Mouse (Mus musculus) heart, adult 18-20 months (tissue): ENCODE data around the gene Igsf21. TPM values are rescaled to one million over a fixed set of nuclear protein-coding genes. Genes with fewer than 3 reads are reported as not detected.
A peak's percentile ranks its signal among the peaks of the same experiment; 100 is the strongest.

Experiments
- DNase-seq, 2 experiments: peaks; one replicate each; pipeline ENCODE4 v3.0.0; 2021 to 2022; ENCODE audit warnings: mixed read lengths in 1 of 2
- total RNA-seq, 2 experiments: library from RNA; stranded (reverse); gene quantifications; 2 replicates each; pipeline ENCODE4 v1.2.3; 2021

Gene Igsf21
- total RNA-seq, 2 experiments from 2014 or later = 0.17 to 0.33 TPM

GRCm38 (mm10) chr4:140100141-140100540, 146.4 kb downstream of the Igsf21 start:
- DNase-seq = no peak

- no peak for DNase-seq
These were observed 150.3 kb downstream of the Igsf21 start for GRCm38 (mm10) chr4:140096283-140096682.

DNA sequence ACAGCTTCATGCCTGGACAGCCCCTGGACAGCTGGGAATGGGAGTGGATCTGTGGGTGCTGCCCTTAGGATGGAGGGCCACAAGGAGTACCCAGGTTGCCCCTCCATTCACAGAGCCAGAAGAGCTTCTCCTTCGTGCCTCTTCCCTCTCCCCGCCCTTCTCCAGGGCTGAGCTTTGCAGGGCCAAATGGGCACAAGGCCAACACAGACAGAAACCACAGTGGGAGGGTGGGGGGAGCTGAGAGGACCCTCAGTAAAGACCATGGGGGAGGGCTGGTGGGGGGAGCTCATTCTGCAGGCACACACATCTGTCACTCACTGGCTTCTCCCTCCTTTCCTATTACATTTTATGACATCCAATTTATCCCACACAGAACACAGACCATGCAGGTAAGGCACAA, 151.7 kb downstream of the Igsf21 start:
- DNase-seq = no peak

GRCm38 (mm10) chr4:140092367-140092766, 154.2 kb downstream of the Igsf21 start:
- no peak for DNase-seq

DNA sequence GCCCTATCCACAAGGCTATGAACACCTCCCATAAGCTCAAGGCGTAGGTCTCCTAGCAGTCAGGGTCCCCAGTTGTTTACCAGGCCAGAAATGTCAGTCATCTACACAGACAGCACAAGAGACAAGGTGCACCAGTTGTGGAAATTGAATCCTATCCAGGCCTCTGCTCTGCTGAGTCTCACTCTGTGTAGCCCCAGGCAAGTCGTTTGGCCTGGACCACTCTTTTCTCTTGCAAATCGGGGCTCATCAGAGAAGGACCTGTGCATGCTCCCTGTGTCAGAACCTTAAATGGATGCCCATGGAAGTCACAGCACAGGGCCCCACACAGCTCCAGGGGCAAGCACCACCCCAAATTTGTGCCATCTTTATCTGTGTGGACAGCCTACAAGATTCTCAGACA, 154.9 kb downstream of the Igsf21 start:
- DNase-seq = no peak

DNA sequence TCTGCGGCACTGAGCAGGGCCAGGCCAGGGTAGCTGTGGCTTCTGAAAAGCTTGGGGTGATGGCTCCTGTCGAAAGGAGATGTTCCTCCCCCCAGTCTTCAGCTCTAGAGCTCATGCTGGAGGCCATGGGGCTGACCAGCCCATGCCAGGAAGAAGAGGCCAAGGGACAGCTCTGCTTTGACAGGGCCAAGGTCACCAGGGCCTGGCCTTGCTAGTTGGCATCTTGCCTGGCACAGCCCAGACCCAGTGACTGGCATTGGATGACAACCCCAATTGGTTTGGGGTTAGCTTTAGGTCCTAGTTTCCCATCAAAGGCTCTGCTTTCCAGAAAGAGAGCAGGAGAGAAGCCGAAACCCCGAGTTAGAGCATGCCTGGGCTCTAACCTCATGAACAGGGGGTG, 156.9 kb downstream of the Igsf21 start:
- DNase-seq = no peak

- no peak for DNase-seq
These were observed 157.7 kb downstream of the Igsf21 start for GRCm38 (mm10) chr4:140088711-140089440.

DNA sequence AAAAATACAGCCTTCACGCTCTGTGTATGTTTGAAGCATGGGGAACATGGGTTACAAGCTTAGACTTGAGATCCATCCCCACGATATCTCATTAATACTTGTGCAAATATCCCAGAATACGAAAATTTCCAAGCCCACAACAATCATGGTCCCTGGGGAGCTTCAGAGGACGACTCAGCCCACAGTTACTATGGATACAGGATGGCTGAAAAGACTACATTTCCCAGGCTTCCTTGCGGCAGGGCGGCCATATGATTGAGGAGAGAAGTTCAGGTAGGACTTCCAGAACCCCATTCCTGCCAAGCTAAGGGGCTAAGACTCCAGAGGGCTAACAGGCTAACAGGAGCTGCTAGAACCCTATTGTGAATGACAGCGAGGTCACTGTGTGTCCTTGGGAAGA, 160.4 kb downstream of the Igsf21 start:
- no peak for DNase-seq

GRCm38 (mm10) chr4:140084521-140085011, 162.0 kb downstream of the Igsf21 start:
- DNase-seq = peak; percentile 57 to 67

GRCm38 (mm10) chr4:140084064-140084463, 162.5 kb downstream of the Igsf21 start:
- DNase-seq = no peak

- no peak for DNase-seq
These were observed 168.2 kb downstream of the Igsf21 start for GRCm38 (mm10) chr4:140078416-140078815.

DNA sequence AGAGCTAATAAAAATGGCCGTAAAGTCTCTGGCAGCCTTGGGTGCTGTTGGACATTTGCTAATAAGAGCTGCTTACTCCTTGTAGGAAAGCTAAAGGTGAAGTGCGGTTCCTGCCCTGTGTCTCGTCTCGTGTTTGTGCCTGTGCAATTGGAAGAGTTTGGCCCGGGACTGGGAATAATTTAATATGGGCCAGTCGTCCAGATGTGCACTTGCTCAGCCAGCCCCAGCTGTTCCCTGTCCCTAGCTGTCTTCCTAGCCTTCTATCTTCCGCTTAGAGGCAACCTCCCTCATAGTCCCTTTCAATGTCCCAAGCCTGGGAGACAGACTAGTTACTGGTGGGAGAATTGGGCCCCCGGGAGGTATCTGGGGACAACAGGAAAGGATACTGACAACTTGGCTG, 169.0 kb downstream of the Igsf21 start:
- peak; percentile 35 to 41 for DNase-seq

GRCm38 (mm10) chr4:140076852-140077563, 169.6 kb downstream of the Igsf21 start:
- no peak for DNase-seq

DNA sequence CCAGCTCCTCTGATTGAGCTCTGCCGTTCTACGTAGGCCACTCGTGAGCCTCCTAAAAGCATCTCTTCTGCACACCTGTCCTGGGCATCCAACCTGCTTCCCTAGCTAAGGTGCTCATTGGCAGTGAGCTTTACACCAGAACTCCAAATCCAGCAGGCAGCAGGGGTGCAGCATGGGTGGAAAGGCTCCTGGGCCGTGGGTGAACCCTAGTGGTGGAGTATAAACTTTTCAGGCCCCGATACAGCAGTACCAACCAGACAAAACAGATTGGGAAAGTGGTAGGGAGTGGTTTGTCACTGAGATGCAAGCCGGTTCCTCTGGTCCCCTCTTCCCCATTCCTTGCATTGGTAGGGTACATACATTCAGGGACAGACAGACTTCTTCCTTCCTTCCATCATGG, 170.2 kb downstream of the Igsf21 start:
- DNase-seq = no peak

DNA sequence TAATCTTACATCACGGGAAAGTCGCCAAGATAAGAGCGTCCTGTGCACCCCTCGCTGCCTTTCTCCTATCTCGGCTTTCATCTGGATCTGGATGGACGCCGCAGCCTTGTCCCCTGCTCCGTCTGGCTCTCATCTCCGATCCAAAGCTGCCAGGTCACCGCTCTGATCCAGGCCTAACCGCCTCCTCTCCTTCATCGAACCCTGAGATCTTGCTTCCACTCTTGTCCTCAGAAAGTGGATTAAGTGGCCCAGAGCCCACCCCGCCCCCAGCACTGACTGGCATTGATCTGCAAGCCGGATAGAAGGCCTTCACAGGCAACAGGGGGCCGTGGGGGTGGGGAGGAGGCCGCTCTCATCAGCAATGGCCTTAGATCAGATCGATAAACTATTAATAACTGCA, 175.5 kb downstream of the Igsf21 start:
- DNase-seq = no peak

GRCm38 (mm10) chr4:140070331-140070652, 176.3 kb downstream of the Igsf21 start:
- DNase-seq = no peak

DNA sequence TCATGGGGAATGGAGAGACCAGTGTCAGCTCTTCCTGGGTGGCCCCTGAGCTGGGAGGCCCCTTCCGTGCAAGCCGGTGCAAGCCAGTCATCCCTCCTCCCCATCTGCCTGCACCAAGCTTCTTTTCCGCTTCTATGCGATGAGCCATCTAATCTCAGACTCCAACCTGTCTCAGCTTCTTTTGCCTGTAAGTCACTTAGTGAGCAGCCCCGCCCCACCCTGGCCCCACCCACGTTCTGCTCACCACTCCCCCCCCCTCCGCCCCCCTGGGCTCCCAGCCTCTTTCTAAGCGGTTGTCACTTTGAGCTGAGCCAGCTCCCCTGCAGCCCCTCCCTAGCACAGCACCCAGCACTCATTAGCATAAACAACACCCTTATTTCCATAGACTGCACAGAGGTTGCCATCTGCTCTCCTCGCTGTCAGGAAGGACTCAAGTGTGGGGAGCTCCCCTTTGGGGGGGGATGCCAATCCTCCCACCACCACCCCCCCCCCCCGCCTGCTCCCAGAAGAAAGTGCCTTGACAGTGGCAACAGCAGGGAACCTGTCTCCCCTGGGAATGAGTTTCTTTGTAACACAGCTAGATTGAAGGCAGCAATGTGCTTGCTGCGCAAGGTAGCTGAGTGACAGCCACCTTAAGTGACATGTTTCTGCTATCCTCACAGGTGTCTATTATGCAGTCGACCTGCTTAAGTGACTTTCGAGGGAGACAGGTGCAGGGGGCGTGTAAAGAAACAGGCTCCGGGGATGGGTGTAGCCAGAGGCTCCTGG, 176.8 kb downstream of the Igsf21 start:
- no peak for DNase-seq

GRCm38 (mm10) chr4:140068468-140068867, 178.1 kb downstream of the Igsf21 start:
- DNase-seq = no peak

- no peak for DNase-seq
These were observed 180.6 kb downstream of the Igsf21 start for GRCm38 (mm10) chr4:140066011-140066410.

GRCm38 (mm10) chr4:140063153-140063671, 183.4 kb downstream of the Igsf21 start:
- no peak for DNase-seq

GRCm38 (mm10) chr4:140060251-140060650, 186.3 kb downstream of the Igsf21 start:
- DNase-seq = no peak

DNA sequence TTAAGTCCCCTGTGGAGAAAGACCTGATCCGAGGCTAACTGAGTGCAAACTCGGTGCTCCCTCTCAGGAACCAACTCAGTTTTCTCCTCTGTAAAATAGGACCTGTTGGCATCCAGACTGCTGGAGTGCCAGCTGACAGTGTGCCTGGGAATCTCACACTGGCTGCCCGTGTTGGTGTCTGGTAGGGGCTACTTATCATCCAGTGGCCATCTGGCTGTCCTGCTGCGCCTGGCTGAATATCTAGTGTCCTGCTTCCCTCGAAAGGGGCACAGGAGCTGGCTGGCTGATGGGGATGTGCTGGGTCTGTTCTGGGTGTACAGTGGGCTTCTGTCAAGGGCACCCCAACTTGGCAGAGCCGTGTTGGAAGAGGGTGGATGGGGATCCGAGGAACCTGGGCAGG, 193.5 kb downstream of the Igsf21 start:
- no peak for DNase-seq

DNA sequence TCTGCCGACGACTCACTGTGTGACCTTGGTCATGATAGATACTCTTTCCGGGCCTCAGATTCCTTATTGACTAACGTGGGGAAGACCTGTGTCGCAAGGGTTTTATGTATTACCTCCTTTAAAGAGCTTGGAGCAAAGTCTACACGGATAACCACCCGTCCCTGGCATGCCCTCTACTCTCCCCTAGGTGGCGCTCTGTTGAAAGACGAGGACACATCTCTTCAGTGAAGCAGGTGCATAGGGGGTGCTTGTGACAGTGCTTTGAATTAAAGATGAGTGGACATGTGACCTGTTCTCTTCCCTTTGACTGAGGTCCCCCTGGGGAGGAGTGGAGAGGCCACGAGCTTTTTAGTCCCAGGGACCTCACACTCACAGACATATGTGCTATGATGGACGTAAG, 194.0 kb downstream of the Igsf21 start:
- no peak for DNase-seq
